Mouse (Mus musculus) hematopoietic multipotent progenitor cell, adult 10-12 weeks (in vitro differentiated cells): Measurements from ENCODE around the gene 4933402D24Rik. TPM values are rescaled to one million over a fixed set of nuclear protein-coding genes. Genes with fewer than 3 reads are reported as not detected.

ENCODE experiments used
- polyA plus RNA-seq: library from polyadenylated mRNA; stranded (reverse); fragments of >175 nt; gene quantifications from 2 replicates; pipeline ENCODE4 v1.2.3, GENCODE M21; 2012; ENCODE audit warnings: low replicate concordance

The 4933402D24Rik gene
- polyA plus RNA-seq: not detected in 2 replicates

DNA sequence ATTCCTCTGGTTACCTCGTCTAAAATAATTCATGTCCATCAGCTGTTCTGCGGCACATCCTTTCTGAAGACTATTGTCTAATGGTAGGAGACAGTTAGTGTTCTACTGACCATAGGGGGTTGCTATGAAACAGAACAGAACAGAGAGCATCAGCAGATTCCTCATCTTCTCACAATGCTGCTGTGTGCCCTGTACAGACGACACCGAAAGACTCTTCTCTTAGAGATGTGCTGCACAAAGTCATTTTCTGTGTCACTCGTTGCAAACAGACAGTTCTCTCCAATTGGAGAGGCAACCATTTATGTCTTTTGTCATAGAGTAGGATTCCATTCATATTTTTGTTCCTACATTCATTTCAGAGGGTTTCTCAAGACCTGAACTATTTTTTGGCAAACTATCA lies at the start of gene 4933402D24Rik:
4933402D24Rik (minus strand) TSS at position 101 of the 400 bp plus-strand sequence.

DNA sequence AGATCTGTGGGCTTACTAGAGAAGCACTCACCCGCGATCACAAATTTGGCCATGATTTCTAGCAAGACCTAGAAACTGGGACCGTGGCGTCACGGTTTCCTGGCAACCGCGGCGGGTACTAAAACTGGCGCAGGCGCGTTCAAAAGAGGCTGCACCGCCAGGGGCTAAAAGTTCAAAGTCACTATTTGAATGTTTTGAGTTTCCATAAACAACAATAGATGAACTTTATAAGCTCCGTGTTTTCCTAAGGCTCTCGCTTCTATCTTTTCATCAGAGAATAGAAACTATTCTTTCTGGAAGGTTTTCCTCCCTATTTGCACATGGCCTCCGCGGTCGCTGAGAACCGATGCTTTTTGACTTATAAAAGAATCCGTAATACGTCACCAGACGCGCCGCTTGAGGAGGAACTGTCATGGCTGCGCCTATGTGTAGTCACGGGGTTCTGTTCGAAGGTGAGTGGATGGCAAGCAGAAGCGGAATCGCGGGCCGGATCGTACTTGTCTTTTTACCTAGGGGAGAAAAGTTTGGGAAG lies 38.8 kb downstream of the 4933402D24Rik start, which contains the start of the genes Mdh1b and Fastkd2:
Mdh1b (minus strand) TSS at position 79 of the 532 bp plus-strand sequence.
Fastkd2 (plus strand) TSS at position 375 of the 532 bp plus-strand sequence.

Other genes starting within 250 kb of the 4933402D24Rik start
- gene Gm39653, start 153.3 kb downstream of the 4933402D24Rik start, polyA plus RNA-seq: not detected in 2 replicates
- gene Dytn, start 82.3 kb downstream of the 4933402D24Rik start, polyA plus RNA-seq: not detected in 2 replicates
- gene Mdh1b, start 38.9 kb downstream of the 4933402D24Rik start, polyA plus RNA-seq: not detected in 2 replicates
- gene Fastkd2, start 38.7 kb downstream of the 4933402D24Rik start, polyA plus RNA-seq: 1.1 TPM in 2 replicates